Mouse (Mus musculus): ENCODE data around the gene Prx.

DNA sequence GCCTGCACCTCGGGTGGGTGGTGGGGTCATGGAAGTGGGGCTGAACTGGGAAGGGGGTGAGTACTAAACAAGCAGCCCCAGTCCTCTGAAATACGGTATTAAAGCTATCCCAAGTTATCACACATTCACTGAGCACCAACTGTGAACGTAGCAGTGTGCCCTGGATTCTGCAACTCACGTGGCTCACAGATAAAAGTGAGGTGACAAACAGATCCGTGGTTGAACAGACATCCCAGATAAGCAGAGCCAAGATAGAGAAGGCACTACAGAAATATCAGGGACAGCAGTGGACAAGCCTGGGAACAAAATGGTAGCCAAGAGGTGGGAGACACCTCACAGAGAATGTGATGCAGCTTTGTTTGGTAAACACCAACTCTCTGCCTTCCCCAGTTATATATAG is 39.5 kb upstream of the Prx start:
- TF ChIP-seq POLR2A (IDR thresholded peaks at IDR 0.05; ENCODE audit: insufficient read depth, low read depth, low read length) (no peak), CTCF (IDR thresholded peaks at IDR 0.05; ENCODE audit: insufficient read depth, low read depth, low read length) (no peak)
